Mouse (Mus musculus) layer of hippocampus, adult 18-20 months (tissue): ENCODE results near the gene Ndufs2. TPM values are rescaled to one million over a fixed set of nuclear protein-coding genes. Genes with fewer than 3 reads are reported as not detected.

ENCODE experiments used
- DNase-seq, 2 experiments: peaks; one replicate each; pipeline ENCODE4 v3.0.0; 2022; ENCODE audit warnings: low spot score in 2 of 2
- total RNA-seq, 2 experiments: library from RNA; stranded (reverse); gene quantifications; 2 replicates each; pipeline ENCODE4 v1.2.3; 2021

Ndufs2 gene
- total RNA-seq, 2 experiments from 2014 or later = 270 to 277 TPM

DNA sequence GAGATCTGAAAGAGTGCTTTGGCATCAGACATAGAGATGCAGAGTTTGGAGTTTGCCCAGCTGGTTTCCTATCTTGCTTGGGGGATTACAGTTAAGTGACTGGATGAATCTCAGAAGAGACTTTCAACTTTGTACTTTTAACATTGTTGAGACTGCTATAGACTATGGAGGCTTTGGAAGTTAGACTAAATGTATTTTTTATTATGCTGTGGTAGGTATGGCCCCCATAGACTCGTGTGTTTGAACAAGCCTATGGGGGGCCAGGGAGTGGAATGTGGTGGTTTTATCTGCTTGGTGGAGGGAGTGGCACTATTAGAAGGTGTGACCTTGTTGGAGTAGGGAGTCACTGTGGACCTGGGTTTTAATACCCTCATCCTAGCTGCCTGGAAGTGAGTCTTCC lies 51.7 kb downstream of the Ndufs2 start:
- DNase-seq = no peak

DNA sequence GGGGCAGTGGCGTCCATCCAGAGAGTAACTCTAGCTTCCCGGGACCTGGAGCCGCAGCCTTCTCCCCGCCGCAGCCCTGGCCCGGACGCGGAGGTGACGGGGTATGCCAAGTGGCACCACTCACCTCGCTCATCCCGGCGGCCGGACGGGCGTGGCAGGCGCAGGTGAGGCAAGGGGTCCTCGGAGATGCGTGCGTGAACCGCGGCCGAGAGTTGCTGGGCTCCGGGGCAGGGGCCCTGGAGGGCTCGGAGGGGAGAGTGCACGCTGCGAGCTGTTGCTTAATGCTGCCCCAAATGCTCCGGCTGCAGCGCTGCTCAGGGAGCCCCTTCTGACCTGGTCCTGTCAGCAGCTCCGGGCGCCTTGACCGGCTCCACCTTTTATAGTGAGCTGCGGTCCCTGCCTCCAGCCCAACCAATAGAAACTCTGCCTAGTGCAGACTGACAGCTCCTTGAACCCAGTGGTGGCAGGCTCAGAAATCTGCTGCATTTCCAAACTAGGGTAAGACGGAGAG lies 55.2 kb downstream of the Ndufs2 start, which contains the start of gene Pcp4l1:
Pcp4l1 (minus strand) TSS at position 382 of the 511 bp plus-strand sequence.
- DNase-seq = peak; percentile 43 to 44

DNA sequence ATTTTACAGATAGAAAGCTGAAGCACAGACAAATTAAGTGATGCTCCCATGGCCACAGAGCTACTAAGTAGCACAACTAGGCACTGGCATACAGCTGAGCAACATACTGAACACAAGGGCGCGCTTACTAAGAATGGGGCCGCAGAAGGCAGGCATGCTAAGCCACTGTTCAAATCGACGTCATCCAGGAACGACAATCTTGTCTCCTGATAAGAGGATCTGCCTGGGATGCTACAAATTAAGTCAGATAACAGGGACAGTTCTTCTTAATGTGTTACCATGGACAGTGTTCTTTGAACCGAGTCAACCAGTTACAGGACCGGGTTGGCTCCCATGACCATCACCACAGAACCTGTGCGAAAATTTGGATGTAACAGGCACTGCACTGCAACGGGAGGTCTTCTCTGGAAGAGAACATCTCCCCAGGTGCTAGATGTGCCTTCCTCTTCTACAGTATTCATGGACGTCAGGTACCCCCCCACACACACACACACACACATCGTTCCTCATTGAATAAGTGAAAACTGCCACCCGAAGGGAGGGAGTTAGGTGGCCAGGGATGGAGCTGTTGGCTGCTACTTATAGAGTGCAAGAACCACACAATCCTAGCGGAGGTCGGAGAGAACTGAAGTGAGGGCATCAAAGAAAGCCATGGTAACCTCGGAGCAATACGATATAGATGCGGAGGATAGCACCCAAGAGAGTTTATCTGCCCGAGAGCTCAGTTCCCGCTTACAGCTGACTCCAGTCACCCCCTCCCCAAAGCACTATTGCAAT lies 56.0 kb downstream of the Ndufs2 start:
- DNase-seq = no peak

DNA sequence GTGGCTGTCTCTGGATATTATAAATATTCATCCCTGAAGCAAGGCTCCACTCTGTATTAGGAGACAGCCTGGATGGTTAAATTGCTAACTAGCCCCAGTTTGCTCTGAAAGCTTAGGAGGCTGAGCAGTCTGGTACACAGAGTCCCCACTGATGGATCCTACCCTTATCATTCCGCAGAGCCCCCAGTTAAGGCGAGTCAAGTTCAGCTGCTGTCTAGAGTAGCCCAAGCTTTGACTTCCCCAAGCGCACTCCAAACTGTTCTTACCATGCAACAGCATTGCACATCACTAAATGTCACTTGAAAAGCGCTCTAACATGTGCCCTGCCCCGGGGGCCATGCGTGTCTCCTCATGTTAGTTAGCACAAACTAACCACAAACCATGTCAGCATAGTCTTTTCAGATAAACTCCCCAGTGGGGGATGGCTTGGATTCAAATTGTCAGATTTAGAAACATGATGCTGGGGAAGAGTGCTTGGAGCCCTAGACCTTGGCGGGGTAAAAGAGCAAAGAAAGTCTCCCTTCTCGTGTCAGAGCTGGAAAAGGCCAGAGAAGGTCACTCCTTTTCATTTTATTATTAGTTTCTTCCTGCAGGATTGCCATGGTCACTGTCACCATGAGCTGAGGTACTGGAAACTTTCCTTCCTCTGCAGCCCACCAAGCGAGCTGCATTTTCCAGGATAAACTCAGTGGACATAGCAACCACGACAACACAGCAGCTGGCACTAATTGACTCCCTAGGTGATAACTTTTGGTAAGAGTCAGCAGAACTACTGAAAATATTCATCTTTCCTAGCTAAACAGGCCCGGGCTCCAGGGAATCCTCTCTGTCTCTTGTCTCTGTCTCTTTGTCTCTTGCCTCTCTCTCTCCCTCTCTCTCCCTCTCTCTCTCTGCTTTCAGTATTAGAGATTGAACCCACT lies 57.0 kb downstream of the Ndufs2 start:
- DNase-seq = no peak

DNA sequence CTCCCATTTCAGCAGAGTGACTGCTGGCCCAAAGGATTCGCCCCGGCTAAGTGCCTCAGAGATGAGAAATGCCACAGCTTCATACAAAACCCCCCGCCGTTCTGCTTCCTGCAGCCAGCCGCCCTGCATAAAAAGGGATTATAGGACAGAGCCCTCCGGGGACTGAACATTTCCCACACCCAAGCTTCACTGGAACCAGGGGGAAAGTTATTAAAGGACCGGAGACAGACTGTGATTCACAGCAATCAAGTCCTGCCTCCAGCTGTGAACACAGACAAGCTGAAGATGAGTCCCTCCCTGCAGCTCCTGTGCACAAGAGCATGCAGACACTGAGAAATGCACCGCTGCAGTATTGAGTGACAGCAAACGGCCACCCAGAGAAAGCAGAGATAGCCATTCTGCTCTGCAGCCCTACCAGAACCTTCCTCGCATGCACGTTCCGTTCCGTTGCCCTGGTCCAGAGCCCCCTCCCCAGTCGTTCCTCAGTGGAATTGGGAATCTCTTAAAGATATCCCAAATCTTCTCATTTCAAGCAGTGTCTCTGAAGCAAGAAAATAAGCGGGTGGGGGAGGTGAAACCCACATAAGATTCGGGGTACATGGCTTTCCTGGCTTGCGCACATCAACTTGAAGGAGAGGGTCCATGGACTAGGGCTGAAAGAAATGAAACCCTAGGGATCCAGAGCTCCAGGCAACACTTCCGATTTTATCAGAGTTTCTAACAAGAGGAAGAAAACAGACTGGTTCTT lies 57.9 kb downstream of the Ndufs2 start:
- no peak for DNase-seq

DNA sequence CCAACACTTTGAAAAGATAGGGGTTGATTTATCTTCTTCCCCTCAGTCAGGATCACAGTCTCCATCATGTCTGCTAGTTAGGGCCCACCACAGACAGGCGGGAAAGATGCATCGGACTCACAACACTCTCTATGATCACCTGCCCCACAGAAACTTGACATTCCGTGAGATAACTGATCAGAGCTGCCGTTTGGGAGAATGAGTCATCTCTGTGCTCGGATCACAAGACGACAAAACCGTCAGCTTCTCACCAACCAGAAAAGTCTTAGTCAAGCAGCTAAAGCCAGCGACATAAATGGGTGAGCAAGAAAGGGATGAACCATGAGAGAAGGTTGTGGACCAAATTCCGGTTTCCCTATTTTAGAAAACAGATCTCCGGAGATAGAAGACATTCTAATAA lies 58.9 kb downstream of the Ndufs2 start:
- DNase-seq = no peak

DNA sequence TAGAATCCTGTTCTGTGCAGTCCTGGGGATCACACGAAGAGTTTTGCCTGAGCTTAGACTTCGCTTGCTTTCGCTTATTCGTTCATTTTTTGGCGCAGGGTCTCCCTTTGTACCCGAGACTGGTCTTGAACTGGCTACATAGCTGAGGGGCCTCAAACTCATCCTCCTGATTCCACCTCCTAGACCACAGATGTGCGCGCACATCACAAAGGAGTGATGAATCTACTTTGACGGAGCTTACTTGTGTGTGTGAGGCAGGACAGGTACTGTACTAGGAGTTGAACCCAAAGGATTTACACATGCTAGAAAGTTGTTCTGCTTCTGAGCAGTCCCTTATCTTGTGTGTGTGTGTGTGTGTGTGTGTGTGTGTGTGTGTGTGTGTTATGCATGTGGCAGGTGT lies 60.4 kb downstream of the Ndufs2 start:
- no peak for DNase-seq

DNA sequence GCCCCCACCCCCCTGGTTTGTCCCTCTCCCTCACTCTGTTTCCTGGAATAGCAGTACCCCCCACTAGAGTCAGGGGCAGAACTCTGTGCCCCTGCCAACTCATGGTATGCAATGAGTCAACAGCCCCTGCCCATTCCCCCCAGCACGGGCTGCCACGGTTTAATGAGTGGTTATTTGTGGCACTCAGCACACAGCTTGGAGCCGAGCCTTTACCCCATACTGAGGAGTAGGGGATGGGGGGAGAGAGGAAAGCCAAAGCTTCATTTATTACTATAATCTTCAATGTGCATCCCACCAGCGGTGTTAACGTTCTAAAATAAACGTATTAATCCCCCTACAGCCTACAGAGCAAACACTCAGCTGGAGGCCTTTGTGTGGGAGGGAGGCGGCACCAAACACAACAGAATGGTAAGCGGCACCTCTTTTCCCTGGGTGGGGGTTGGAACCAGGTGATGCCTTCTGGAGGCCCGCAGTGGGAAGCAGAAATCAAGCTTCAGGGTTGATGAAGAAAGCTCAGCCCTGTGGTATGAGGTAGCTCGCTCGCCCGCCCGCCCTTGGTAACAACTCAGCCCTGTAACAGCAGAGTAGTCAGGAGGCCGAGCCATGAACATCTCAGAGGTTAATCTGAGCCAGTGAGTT lies 61.6 kb downstream of the Ndufs2 start:
- no peak for DNase-seq

DNA sequence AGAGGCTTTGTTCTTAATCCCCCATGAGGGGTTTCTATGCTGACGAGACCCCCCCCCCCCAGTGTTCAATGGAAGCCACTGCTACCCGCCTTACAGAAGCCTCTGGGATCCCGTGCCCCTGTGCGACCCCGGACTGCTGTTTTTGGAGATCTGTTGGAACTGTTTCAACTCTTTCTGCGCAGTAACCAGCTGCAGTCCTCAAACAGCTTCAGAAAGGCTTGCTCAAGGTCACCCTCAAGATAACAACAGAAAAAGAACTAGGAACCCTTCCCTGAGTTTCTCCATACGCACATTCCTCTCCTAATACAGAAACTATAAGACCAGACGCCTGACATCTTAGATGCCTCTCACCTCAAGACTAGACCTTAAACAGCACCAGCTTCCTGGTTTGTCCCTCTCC lies 62.1 kb downstream of the Ndufs2 start:
- DNase-seq = no peak

DNA sequence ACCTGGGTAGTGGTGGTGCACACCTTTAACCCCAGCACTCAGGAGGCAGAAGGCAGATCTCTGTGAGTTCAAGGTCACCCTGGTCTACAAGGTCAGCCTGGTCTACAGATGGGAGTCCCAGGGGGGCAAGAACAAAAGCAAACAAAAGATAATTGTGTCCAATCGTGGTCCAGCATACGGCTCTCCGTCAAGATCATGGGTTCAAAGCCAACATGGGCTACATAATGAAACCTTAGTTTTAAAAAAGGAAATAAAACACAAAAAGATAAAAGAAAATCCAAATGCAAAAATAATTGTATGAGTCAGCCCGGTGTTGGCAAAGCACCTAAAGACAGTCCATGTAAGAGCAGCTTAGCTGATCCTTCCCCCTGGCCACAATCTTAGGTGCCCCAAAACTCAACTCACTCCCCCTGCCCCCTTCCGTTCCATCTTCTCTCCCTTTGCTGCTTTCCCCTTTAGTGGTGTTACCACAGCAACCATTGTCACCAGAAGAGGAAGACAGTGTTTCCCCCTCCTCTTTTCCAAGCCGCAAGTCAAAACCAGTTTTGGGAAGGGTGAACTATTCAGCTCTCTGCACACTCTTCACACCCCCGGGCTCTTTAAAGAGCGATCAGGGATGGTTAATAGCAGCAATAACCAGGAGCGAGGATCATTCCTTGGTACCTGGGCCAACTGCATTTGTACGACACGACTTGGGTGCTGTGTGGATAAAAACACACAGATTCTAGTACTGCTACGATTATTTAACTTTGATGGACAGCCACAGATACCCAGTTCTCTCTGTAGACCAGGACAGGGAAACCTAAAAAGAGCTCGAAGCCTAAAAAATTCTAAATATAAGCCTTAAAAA lies 63.1 kb downstream of the Ndufs2 start:
- DNase-seq = no peak

DNA sequence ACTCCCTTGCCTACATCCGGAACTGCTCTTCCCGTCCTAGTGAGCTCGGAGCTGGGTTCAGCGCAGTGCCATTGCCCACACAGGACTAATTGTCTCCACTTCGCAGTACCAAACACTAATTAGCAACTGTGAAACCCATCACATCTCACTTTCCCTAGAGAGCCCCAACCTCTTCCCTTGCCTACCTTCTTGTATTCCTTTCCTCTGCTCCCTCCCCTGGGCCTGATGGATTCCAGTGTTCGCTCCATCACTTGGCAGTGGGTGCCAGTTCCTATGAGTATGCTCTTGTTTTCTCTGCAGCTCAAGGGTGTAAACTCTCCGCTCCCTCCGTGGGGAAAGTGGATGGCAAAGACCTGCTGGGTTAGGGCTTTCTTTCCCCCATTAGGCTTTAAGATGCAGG lies 65.5 kb downstream of the Ndufs2 start:
- DNase-seq = no peak

Other genes with a start within 250 kb of the Ndufs2 start
- gene Fcgr4, start 232.5 kb downstream of the Ndufs2 start, total RNA-seq = under 1 TPM in 1 of 2 experiments, not detected in 1; 0.25 TPM
- 10 to 100 TPM in 1 of 2 experiments, 1 to 10 TPM in 1; 9.9 to 12.5 TPM for gene Fcgr3, start 186.5 kb downstream of the Ndufs2 start, total RNA-seq
- 1 to 10 TPM; 1.5 to 2.0 TPM for gene Cfap126, start 137.5 kb downstream of the Ndufs2 start, total RNA-seq
- 100 to 1,000 TPM; 181 to 187 TPM for gene Sdhc, start 100.8 kb downstream of the Ndufs2 start, total RNA-seq
- not detected for gene Mpz, start 100.7 kb downstream of the Ndufs2 start, total RNA-seq
- gene Pcp4l1, start 55.1 kb downstream of the Ndufs2 start, total RNA-seq = 10 to 100 TPM; 47.5 to 47.7 TPM
- gene Nr1i3, start 37.4 kb downstream of the Ndufs2 start, total RNA-seq = under 1 TPM in 1 of 2 experiments, not detected in 1; 0.17 TPM
- gene Tomm40l, start 28.9 kb downstream of the Ndufs2 start, total RNA-seq = 10 to 100 TPM; 71.6 to 77.6 TPM
- 1 to 10 TPM; 2.2 to 3.1 TPM for gene Apoa2, start 26.3 kb downstream of the Ndufs2 start, total RNA-seq
- gene Fcer1g, start 17.0 kb downstream of the Ndufs2 start, total RNA-seq = 10 to 100 TPM; 16.3 to 20.8 TPM
- 10 to 100 TPM; 10.9 to 11.9 TPM for gene Adamts4, start 967 bp downstream of the Ndufs2 start, total RNA-seq
- gene B4galt3, start 18.9 kb upstream of the Ndufs2 start, total RNA-seq = 10 to 100 TPM; 71.0 to 71.4 TPM
- gene Ppox, start 29.8 kb upstream of the Ndufs2 start, total RNA-seq = 10 to 100 TPM; 23.2 to 25.3 TPM
- gene Usp21, start 36.6 kb upstream of the Ndufs2 start, total RNA-seq = 10 to 100 TPM; 60.9 to 61.3 TPM
- 100 to 1,000 TPM in 1 of 2 experiments, 10 to 100 TPM in 1; 99.7 to 108 TPM for gene Ufc1, start 43.6 kb upstream of the Ndufs2 start, total RNA-seq
- 10 to 100 TPM; 40.1 to 40.5 TPM for gene Dedd, start 77.8 kb upstream of the Ndufs2 start, total RNA-seq
- gene Nit1, start 94.3 kb upstream of the Ndufs2 start, total RNA-seq = 10 to 100 TPM; 40.9 to 41.5 TPM
- 100 to 1,000 TPM; 177 to 190 TPM for gene Pfdn2, start 94.3 kb upstream of the Ndufs2 start, total RNA-seq
- gene Klhdc9, start 109.4 kb upstream of the Ndufs2 start, total RNA-seq = 1 to 10 TPM; 6.0 to 6.1 TPM
- 1 to 10 TPM; 6.3 to 6.7 TPM for gene Nectin4, start 118.7 kb upstream of the Ndufs2 start, total RNA-seq
- gene Arhgap30, start 137.6 kb upstream of the Ndufs2 start, total RNA-seq = 1 to 10 TPM; 1.9 TPM
- 100 to 1,000 TPM; 133 to 142 TPM for gene Usf1, start 159.9 kb upstream of the Ndufs2 start, total RNA-seq
- gene Tstd1, start 167.5 kb upstream of the Ndufs2 start, total RNA-seq = 1 to 10 TPM; 3.9 to 7.1 TPM
- 1 to 10 TPM; 4.4 to 5.6 TPM for gene F11r, start 186.1 kb upstream of the Ndufs2 start, total RNA-seq